Mouse (Mus musculus) erythroblast, embryonic 14.5 days (primary cell): ENCODE results near the gene Agap1. TPM values are rescaled to one million over a fixed set of nuclear protein-coding genes. Genes with fewer than 3 reads are reported as not detected.

Source experiments
- H3K27me3 ChIP-seq: 2 replicates; pipeline ENCODE4 v1.6.1; 2012; ENCODE audit warnings: inconsistent platforms; ENCODE audit not compliant: control insufficient read depth
- H3K36me3 ChIP-seq: 2 replicates; pipeline ENCODE4 v1.6.1; 2012; ENCODE audit warnings: mild to moderate bottlenecking, inconsistent platforms; ENCODE audit not compliant: control insufficient read depth
- H3K4me1 ChIP-seq: 2 replicates; pipeline ENCODE4 v1.6.1; 2012; ENCODE audit warnings: inconsistent platforms; ENCODE audit not compliant: control insufficient read depth
- H3K4me3 ChIP-seq: replicated peaks from 2 replicates; pipeline ENCODE3; 2012; ENCODE audit warnings: moderate library complexity, mild to moderate bottlenecking, inconsistent platforms
- H3K9me3 ChIP-seq: 2 replicates; pipeline ENCODE4 v1.6.1; 2012; ENCODE audit warnings: low read length, inconsistent platforms, mixed read lengths; ENCODE audit not compliant: control insufficient read depth
- GATA1 ChIP-seq: IDR thresholded peaks from 2 replicates; pipeline ENCODE4 v1.6.1; 2012; ENCODE audit warnings: low read length, inconsistent platforms, mixed read lengths
- TAL1 ChIP-seq: IDR thresholded peaks from 3 replicates; pipeline ENCODE4 v1.6.1; 2012; ENCODE audit warnings: low read length, inconsistent platforms, mixed read lengths
- polyA plus RNA-seq: library from polyadenylated mRNA; stranded (reverse); fragments of >175 nt; gene quantifications from 2 replicates; pipeline ENCODE4 v1.2.3, GENCODE M21; 2012

The Agap1 gene
- polyA plus RNA-seq, 1 experiment = 0.09 TPM

GRCm38 (mm10) chr1:89426137-89426536, 28.5 kb upstream of the Agap1 start:
- TF ChIP-seq GATA1 (no peak), TAL1 (no peak)
- Histone ChIP-seq H3K4me1 (no peaks in the 10 kb centered on the region), H3K36me3 (no peaks in the 10 kb centered on the region), H3K27me3 (no peaks in the 10 kb centered on the region), H3K4me3 (no peak overlapping the region), H3K9me3 (no peaks in the 10 kb centered on the region)

- TF ChIP-seq GATA1 (no peak), TAL1 (no peak)
- no peaks in the 10 kb centered on the region for H3K27me3 ChIP-seq
- no peaks in the 10 kb centered on the region for H3K4me1 ChIP-seq
- no peaks in the 10 kb centered on the region for H3K9me3 ChIP-seq
- H3K4me3 ChIP-seq = no peak overlapping the region
- no peaks in the 10 kb centered on the region for H3K36me3 ChIP-seq
Measured at GRCm38 (mm10) chr1:89428671-89429070, 25.9 kb upstream of the Agap1 start.

- H3K9me3 ChIP-seq = no peaks in the 10 kb centered on the region
- no peaks in the 10 kb centered on the region for H3K27me3 ChIP-seq
- no peaks in the 10 kb centered on the region for H3K4me1 ChIP-seq
- no peaks in the 10 kb centered on the region for H3K36me3 ChIP-seq
- TF ChIP-seq TAL1 (no peak), GATA1 (no peak)
- H3K4me3 ChIP-seq = no peak overlapping the region
Measured at GRCm38 (mm10) chr1:89429946-89430640, 24.5 kb upstream of the Agap1 start.

GRCm38 (mm10) chr1:89439351-89439750, 15.3 kb upstream of the Agap1 start:
- Histone ChIP-seq H3K4me1 (no peaks in the 10 kb centered on the region), H3K36me3 (no peaks in the 10 kb centered on the region), H3K4me3 (no peak overlapping the region), H3K27me3 (no peaks in the 10 kb centered on the region), H3K9me3 (no peaks in the 10 kb centered on the region)
- no peak for TF ChIP-seq TAL1
- TF ChIP-seq GATA1 = no peak

- no peak overlapping the region for H3K4me3 ChIP-seq
- H3K36me3 ChIP-seq = no peaks in the 10 kb centered on the region
- no peak for TF ChIP-seq TAL1
- TF ChIP-seq GATA1 = no peak
- no peaks in the 10 kb centered on the region for H3K4me1 ChIP-seq
- H3K9me3 ChIP-seq = no peaks in the 10 kb centered on the region
- H3K27me3 ChIP-seq = no peaks in the 10 kb centered on the region
Measured at GRCm38 (mm10) chr1:89441236-89441897, 13.2 kb upstream of the Agap1 start.

- no peaks in the 10 kb centered on the region for H3K27me3 ChIP-seq
- no peaks in the 10 kb centered on the region for H3K36me3 ChIP-seq
- no peaks in the 10 kb centered on the region for H3K4me1 ChIP-seq
- H3K4me3 ChIP-seq = no peak overlapping the region
- H3K9me3 ChIP-seq = no peaks in the 10 kb centered on the region
- no peak for TF ChIP-seq TAL1
- no peak for TF ChIP-seq GATA1
Measured at GRCm38 (mm10) chr1:89443512-89443911, 11.1 kb upstream of the Agap1 start.

- H3K36me3 ChIP-seq = no peaks in the 10 kb centered on the region
- TF ChIP-seq TAL1 (no peak), GATA1 (no peak)
- H3K27me3 ChIP-seq = no peaks in the 10 kb centered on the region
- no peak overlapping the region for H3K4me3 ChIP-seq
- no peaks in the 10 kb centered on the region for H3K4me1 ChIP-seq
- H3K9me3 ChIP-seq = no peaks in the 10 kb centered on the region
Measured at GRCm38 (mm10) chr1:89444014-89444413, 10.6 kb upstream of the Agap1 start.

- no peaks in the 10 kb centered on the region for H3K36me3 ChIP-seq
- no peak for TF ChIP-seq GATA1
- no peak for TF ChIP-seq TAL1
- H3K9me3 ChIP-seq = no peaks in the 10 kb centered on the region
- no peak overlapping the region for H3K4me3 ChIP-seq
- H3K4me1 ChIP-seq = no peaks in the 10 kb centered on the region
- H3K27me3 ChIP-seq = peaks cover 29% of the 10 kb centered on the region
Measured at GRCm38 (mm10) chr1:89450139-89450538, 4.5 kb upstream of the Agap1 start.

- no peak for TF ChIP-seq GATA1
- TF ChIP-seq TAL1 = no peak
- H3K36me3 ChIP-seq = no peaks in the 10 kb centered on the region
- H3K4me3 ChIP-seq = no peak overlapping the region
- H3K27me3 ChIP-seq = peaks cover 45% of the 10 kb centered on the region
- H3K4me1 ChIP-seq = peaks cover 6% of the 10 kb centered on the region
- H3K9me3 ChIP-seq = no peaks in the 10 kb centered on the region
Measured at GRCm38 (mm10) chr1:89452138-89452537, 2.5 kb upstream of the Agap1 start.
